Mouse (Mus musculus) stomach, postnatal 0 days (tissue): ENCODE results near the gene Cdk8.

Experiments
- CTCF ChIP-seq: IDR thresholded peaks from 2 replicates; pipeline ENCODE4 v1.5.1; 2016; ENCODE audit warnings: antibody characterized with exemption, low read depth, mild to moderate bottlenecking, moderate library complexity
- EP300 ChIP-seq: optimal IDR thresholded peaks from 2 replicates; pipeline ENCODE3; 2016; ENCODE audit warnings: antibody characterized with exemption

DNA sequence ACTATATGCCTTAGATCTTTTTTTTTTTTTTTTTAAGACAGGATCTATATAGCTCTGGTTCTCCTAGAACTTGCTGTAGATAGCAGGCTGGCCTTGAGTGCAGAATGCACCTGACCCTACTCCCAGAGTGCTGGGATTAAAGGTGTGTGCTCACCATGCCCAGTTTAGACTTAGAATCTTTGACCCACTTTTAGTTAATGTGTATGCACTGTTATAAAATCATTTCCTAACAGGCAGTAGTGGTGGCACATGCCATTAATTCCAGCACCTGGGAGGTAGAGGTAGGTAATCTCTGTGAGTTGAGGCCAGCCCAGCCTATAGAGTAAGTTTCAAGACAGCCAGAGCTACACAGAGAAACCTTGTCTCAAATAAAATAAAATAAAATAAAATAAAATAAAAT is 32.0 kb upstream of the Cdk8 start:
- TF ChIP-seq CTCF (no peak), EP300 (no peak)
